Mouse (Mus musculus): Measurements from ENCODE around the gene Hist1h2ao.
"Not testable (repeated sequence)": the region's sequence is repeated elsewhere in the genome, so short reads cannot be mapped to it uniquely, and the experiment has no call there.

Hist1h2ao gene

GRCm38 (mm10) chr13:21812092-21812491 is 1.8 kb downstream of the Hist1h2ao start:
- not testable (repeated sequence) for DNase-seq

GRCm38 (mm10) chr13:21820082-21820890 is 10.0 kb downstream of the Hist1h2ao start:
- not testable (repeated sequence) for DNase-seq

- DNase-seq, result no peak
These were observed 18.2 kb downstream of the Hist1h2ao start for GRCm38 (mm10) chr13:21828511-21828910.

GRCm38 (mm10) chr13:21830344-21830743 is 20.1 kb downstream of the Hist1h2ao start:
- DNase-seq, result no peak

GRCm38 (mm10) chr13:21831418-21832394 is 21.4 kb downstream of the Hist1h2ao start, which contains the start of gene Hist1h4n:
Gene Hist1h4n (minus strand): TSS chr13:21832196.
- DNase-seq, result peak; percentile 29

- not testable (repeated sequence) for DNase-seq
These were observed 23.2 kb downstream of the Hist1h2ao start, which contains the start of the genes Hist1h2ap and Hist1h2br for GRCm38 (mm10) chr13:21833461-21833860. Gene Hist1h2ap (minus strand): TSS chr13:21833507. Gene Hist1h2br (plus strand): TSS chr13:21833743.

GRCm38 (mm10) chr13:21840508-21840907 is 30.2 kb downstream of the Hist1h2ao start:
- DNase-seq, result not testable (repeated sequence)

- not testable (repeated sequence) for DNase-seq
These were observed 36.1 kb downstream of the Hist1h2ao start for GRCm38 (mm10) chr13:21846356-21846755.

- DNase-seq, result no peak
These were observed 37.6 kb downstream of the Hist1h2ao start for GRCm38 (mm10) chr13:21847883-21848282.

- DNase-seq, result not testable (repeated sequence)
These were observed 40.4 kb downstream of the Hist1h2ao start for GRCm38 (mm10) chr13:21850696-21851095.

- DNase-seq, result no peak
These were observed 42.1 kb downstream of the Hist1h2ao start for GRCm38 (mm10) chr13:21852215-21852945.

- DNase-seq, result peak; percentile 79
These were observed 44.9 kb downstream of the Hist1h2ao start for GRCm38 (mm10) chr13:21855146-21855545.

GRCm38 (mm10) chr13:21855698-21856162 is 45.5 kb downstream of the Hist1h2ao start:
- peak; percentile 23 for DNase-seq
